Mouse (Mus musculus) myocyte (in vitro differentiated cells): ENCODE data around the gene Tle2.

ENCODE experiments used
- MAX ChIP-seq: IDR thresholded peaks from one replicate; pipeline ENCODE4 v1.6.1; 2011; ENCODE audit warnings: low read depth, mild to moderate bottlenecking, control low read depth
- POLR2A ChIP-seq: IDR thresholded peaks from one replicate; pipeline ENCODE4 v1.6.1; 2011; ENCODE audit warnings: low read depth, mild to moderate bottlenecking, control low read depth, moderate library complexity; ENCODE audit not compliant: insufficient read length
- USF1 ChIP-seq: IDR thresholded peaks from one replicate; pipeline ENCODE4 v1.6.1; 2011; ENCODE audit warnings: low read depth, mild to moderate bottlenecking, control low read depth, moderate library complexity

- no peak for TF ChIP-seq MAX
- no peak for TF ChIP-seq POLR2A
- TF ChIP-seq USF1, result no peak
These were observed 18.1 kb upstream of the Tle2 start for GRCm38 (mm10) chr10:81556282-81556681.
